Mouse (Mus musculus): ENCODE measurements around the gene Fam78b. TPM values are rescaled to one million over a fixed set of nuclear protein-coding genes. Genes with fewer than 3 reads are reported as not detected.

Gene Fam78b
- 21.5 and 24.5 TPM in 2 replicates for total RNA-seq (2014; rRNA removed)
- polyA plus RNA-seq (2015; fragmentation: Nextera tagmentation; extraction: Ambion mirVana): 10.1 and 11.7 TPM in 2 replicates

GRCm38 (mm10) chr1:167001174-167001843 is at the start of gene Fam78b:
Gene Fam78b (plus strand): TSS chr1:167001417.
- Histone ChIP-seq H3K9ac (peak within 1 kb of the TSS; percentile 84), H3K36me3 (ENCODE audit: insufficient read depth) (no peaks in the 10 kb centered on the region), H3K4me3 (ENCODE audit: low read depth, low read length) (peak within 1 kb of the TSS; percentile 87), H3K27me3 (ENCODE audit: insufficient read depth, low read length) (no peaks in the 10 kb centered on the region), H3K4me2 (ENCODE audit: low read depth) (peak within 1 kb of the TSS; percentile 70), H3K9me3 (ENCODE audit: low read length) (no peaks in the 10 kb centered on the region), H3K4me1 (ENCODE audit: insufficient read depth) (no peaks in the 10 kb centered on the region), H3K27ac (ENCODE audit: low read depth, low read length) (peak within 1 kb of the TSS; percentile 94)
- ATAC-seq: peak; percentile 73
- peak; percentile 73 for DNase-seq
- under 1% methylated on average over 70 of the region's 85 CpGs for WGBS
- no peak for TF ChIP-seq CTCF (IDR thresholded peaks at IDR 0.05; ENCODE audit: low read depth)

- H3K4me1 ChIP-seq (ENCODE audit: insufficient read depth): no peaks in the 10 kb centered on the region
- DNase-seq (no peak), ATAC-seq (no peak)
- TF ChIP-seq CTCF (IDR thresholded peaks at IDR 0.05; ENCODE audit: low read depth): no peak
- no peak overlapping the region for H3K9ac ChIP-seq
- 41% methylated on average over 10 of the region's 10 CpGs for WGBS
- no peak overlapping the region for H3K4me3 ChIP-seq (ENCODE audit: low read depth, low read length)
- H3K27me3 ChIP-seq (ENCODE audit: insufficient read depth, low read length): no peaks in the 10 kb centered on the region
- H3K4me2 ChIP-seq (ENCODE audit: low read depth): no peak overlapping the region
- no peaks in the 10 kb centered on the region for H3K9me3 ChIP-seq (ENCODE audit: low read length)
- H3K27ac ChIP-seq (ENCODE audit: low read depth, low read length): no peak overlapping the region
- H3K36me3 ChIP-seq (ENCODE audit: insufficient read depth): no peaks in the 10 kb centered on the region
Measured at GRCm38 (mm10) chr1:166964508-166964907, 36.7 kb upstream of the Fam78b start.

- 81% methylated on average over 5 of the region's 5 CpGs for WGBS
- Histone ChIP-seq H3K27ac (ENCODE audit: low read depth, low read length) (no peak overlapping the region), H3K36me3 (ENCODE audit: insufficient read depth) (no peaks in the 10 kb centered on the region), H3K4me1 (ENCODE audit: insufficient read depth) (no peaks in the 10 kb centered on the region), H3K9ac (no peak overlapping the region), H3K4me3 (ENCODE audit: low read depth, low read length) (no peak overlapping the region), H3K27me3 (ENCODE audit: insufficient read depth, low read length) (no peaks in the 10 kb centered on the region), H3K4me2 (ENCODE audit: low read depth) (no peak overlapping the region), H3K9me3 (ENCODE audit: low read length) (no peaks in the 10 kb centered on the region)
- no peak for DNase-seq
- no peak for ATAC-seq
- TF ChIP-seq CTCF (IDR thresholded peaks at IDR 0.05; ENCODE audit: low read depth): no peak
Measured at GRCm38 (mm10) chr1:166968271-166968670, 32.9 kb upstream of the Fam78b start.

GRCm38 (mm10) chr1:166973731-166974130 is 27.5 kb upstream of the Fam78b start:
- no peak for DNase-seq
- Histone ChIP-seq H3K9me3 (ENCODE audit: low read length) (no peaks in the 10 kb centered on the region), H3K4me2 (ENCODE audit: low read depth) (no peak overlapping the region), H3K9ac (no peak overlapping the region), H3K27ac (ENCODE audit: low read depth, low read length) (no peak overlapping the region), H3K36me3 (ENCODE audit: insufficient read depth) (no peaks in the 10 kb centered on the region), H3K4me3 (ENCODE audit: low read depth, low read length) (no peak overlapping the region), H3K27me3 (ENCODE audit: insufficient read depth, low read length) (no peaks in the 10 kb centered on the region), H3K4me1 (ENCODE audit: insufficient read depth) (no peaks in the 10 kb centered on the region)
- no peak for ATAC-seq
- TF ChIP-seq CTCF (IDR thresholded peaks at IDR 0.05; ENCODE audit: low read depth): no peak
- WGBS: 89% methylated on average over 3 of the region's 3 CpGs

GRCm38 (mm10) chr1:166978611-166979010 is 22.6 kb upstream of the Fam78b start:
- no peak for TF ChIP-seq CTCF (IDR thresholded peaks at IDR 0.05; ENCODE audit: low read depth)
- 83% methylated on average over 5 of the region's 5 CpGs for WGBS
- Histone ChIP-seq H3K4me2 (ENCODE audit: low read depth) (no peak overlapping the region), H3K4me3 (ENCODE audit: low read depth, low read length) (no peak overlapping the region), H3K4me1 (ENCODE audit: insufficient read depth) (no peaks in the 10 kb centered on the region), H3K9me3 (ENCODE audit: low read length) (no peaks in the 10 kb centered on the region), H3K9ac (no peak overlapping the region), H3K36me3 (ENCODE audit: insufficient read depth) (no peaks in the 10 kb centered on the region), H3K27ac (ENCODE audit: low read depth, low read length) (no peak overlapping the region), H3K27me3 (ENCODE audit: insufficient read depth, low read length) (no peaks in the 10 kb centered on the region)
- DNase-seq (no peak), ATAC-seq (no peak)

- no peak for ATAC-seq
- TF ChIP-seq CTCF (IDR thresholded peaks at IDR 0.05; ENCODE audit: low read depth): no peak
- DNase-seq: no peak
Measured at GRCm38 (mm10) chr1:166994266-166994665, 7.0 kb upstream of the Fam78b start.

GRCm38 (mm10) chr1:166996250-166996649 is 5.0 kb upstream of the Fam78b start:
- WGBS: 92% methylated on average over 8 of the region's 8 CpGs
- no peak overlapping the region for H3K27ac ChIP-seq (ENCODE audit: low read depth, low read length)

More at GRCm38 (mm10) chr1:166994266-166994665, 7.0 kb upstream of the Fam78b start:
- Histone ChIP-seq H3K9me3 (ENCODE audit: low read length) (no peaks in the 10 kb centered on the region), H3K4me1 (ENCODE audit: insufficient read depth) (no peaks in the 10 kb centered on the region), H3K27ac (ENCODE audit: low read depth, low read length) (no peak overlapping the region), H3K4me3 (ENCODE audit: low read depth, low read length) (no peak overlapping the region), H3K9ac (no peak overlapping the region), H3K27me3 (ENCODE audit: insufficient read depth, low read length) (no peaks in the 10 kb centered on the region), H3K36me3 (ENCODE audit: insufficient read depth) (no peaks in the 10 kb centered on the region), H3K4me2 (ENCODE audit: low read depth) (no peak overlapping the region)
- WGBS: 82% methylated on average over 5 of the region's 5 CpGs

More at GRCm38 (mm10) chr1:166996250-166996649, 5.0 kb upstream of the Fam78b start:
- Histone ChIP-seq H3K4me1 (ENCODE audit: insufficient read depth) (no peaks in the 10 kb centered on the region), H3K36me3 (ENCODE audit: insufficient read depth) (no peaks in the 10 kb centered on the region), H3K9ac (no peak overlapping the region), H3K4me2 (ENCODE audit: low read depth) (no peak overlapping the region), H3K4me3 (ENCODE audit: low read depth, low read length) (no peak overlapping the region), H3K9me3 (ENCODE audit: low read length) (no peaks in the 10 kb centered on the region), H3K27me3 (ENCODE audit: insufficient read depth, low read length) (no peaks in the 10 kb centered on the region)
- no peak for TF ChIP-seq CTCF (IDR thresholded peaks at IDR 0.05; ENCODE audit: low read depth)
- DNase-seq (no peak), ATAC-seq (no peak)
